Mouse (Mus musculus) myocyte (in vitro differentiated cells): ENCODE data around the gene Cmas. TPM values are rescaled to one million over a fixed set of nuclear protein-coding genes. Genes with fewer than 3 reads are reported as not detected.

ENCODE experiments used
- H3K27me3 ChIP-seq: one replicate; pipeline ENCODE4 v1.6.1; 2011; ENCODE audit not compliant: control insufficient read depth, insufficient read depth, insufficient read length
- H3K36me3 ChIP-seq: one replicate; pipeline ENCODE4 v1.6.1; 2011; ENCODE audit not compliant: control insufficient read depth, insufficient read depth
- H3K4me2 ChIP-seq: one replicate; pipeline ENCODE4 v1.6.1; 2011; ENCODE audit warnings: low read depth, control low read depth
- H3K4me3 ChIP-seq: one replicate; pipeline ENCODE4 v1.5.1; 2011; ENCODE audit warnings: mild to moderate bottlenecking, control low read depth, moderate library complexity
- H3K79me2 ChIP-seq: one replicate; pipeline ENCODE4 v1.6.1; 2011; ENCODE audit not compliant: control insufficient read depth, insufficient read depth
- H3ac ChIP-seq: one replicate; pipeline ENCODE4 v1.6.1; 2011; ENCODE audit not compliant: control insufficient read depth, insufficient read length
- CEBPB ChIP-seq: IDR thresholded peaks from 2 replicates; pipeline ENCODE4 v1.6.1; 2011; ENCODE audit warnings: mild to moderate bottlenecking, moderate library complexity; ENCODE audit not compliant: poor library complexity, insufficient read depth, severe bottlenecking
- E2F4 ChIP-seq: IDR thresholded peaks from one replicate; pipeline ENCODE4 v1.6.1; 2011; ENCODE audit warnings: mild to moderate bottlenecking, control low read depth, moderate library complexity; ENCODE audit not compliant: insufficient read depth
- MAX ChIP-seq: IDR thresholded peaks from one replicate; pipeline ENCODE4 v1.6.1; 2011; ENCODE audit warnings: low read depth, mild to moderate bottlenecking, control low read depth
- MYOD1 ChIP-seq, 3 experiments: IDR thresholded peaks; one replicate each; pipeline ENCODE4 v1.6.1; 2011; ENCODE audit warnings: control low read depth in 2 of 3, low read depth in 2 of 3, mild to moderate bottlenecking in 2 of 3, moderate library complexity in 1 of 3; ENCODE audit not compliant: insufficient read length in 2 of 3, control insufficient read depth in 1 of 3
- MYOG ChIP-seq, 3 experiments: IDR thresholded peaks; one replicate each; pipeline ENCODE4 v1.6.1; 2011; ENCODE audit warnings: control low read depth in 2 of 3, low read depth in 2 of 3, mild to moderate bottlenecking in 2 of 3; ENCODE audit not compliant: insufficient read length in 2 of 3, control insufficient read depth in 1 of 3, insufficient read depth in 1 of 3
- POLR2A ChIP-seq: IDR thresholded peaks from one replicate; pipeline ENCODE4 v1.6.1; 2011; ENCODE audit warnings: low read depth, mild to moderate bottlenecking, control low read depth, moderate library complexity; ENCODE audit not compliant: insufficient read length
- POLR2AphosphoS2 ChIP-seq: IDR thresholded peaks from one replicate; pipeline ENCODE4 v1.6.1; 2011; ENCODE audit warnings: low read depth, control low read depth; ENCODE audit not compliant: insufficient read length
- REST ChIP-seq: IDR thresholded peaks from one replicate; pipeline ENCODE4 v1.6.1; 2011; ENCODE audit warnings: mild to moderate bottlenecking, control low read depth, moderate library complexity; ENCODE audit not compliant: insufficient read depth, insufficient read length
- SRF ChIP-seq: IDR thresholded peaks from one replicate; pipeline ENCODE4 v1.6.1; 2011; ENCODE audit warnings: low read depth; ENCODE audit not compliant: control insufficient read depth, insufficient read length
- TCF12 ChIP-seq: IDR thresholded peaks from one replicate; pipeline ENCODE4 v1.6.1; 2011; ENCODE audit warnings: mild to moderate bottlenecking, control low read depth; ENCODE audit not compliant: poor library complexity, insufficient read depth, severe bottlenecking
- TCF3 ChIP-seq: IDR thresholded peaks from one replicate; pipeline ENCODE4 v1.6.1; 2011; ENCODE audit warnings: low read depth, control low read depth; ENCODE audit not compliant: insufficient read length
- USF1 ChIP-seq: IDR thresholded peaks from one replicate; pipeline ENCODE4 v1.6.1; 2011; ENCODE audit warnings: low read depth, mild to moderate bottlenecking, control low read depth, moderate library complexity
- polyA plus RNA-seq: library from polyadenylated mRNA; unstranded; fragments of >200 nt; fragmentation: generic; extraction: Trizol; gene quantifications from one replicate; pipeline ENCODE4 v1.2.1, GENCODE M21; 2012; ENCODE audit warnings: missing spikeins

The Cmas gene
- polyA plus RNA-seq, 1 experiment: 27.8 TPM

DNA sequence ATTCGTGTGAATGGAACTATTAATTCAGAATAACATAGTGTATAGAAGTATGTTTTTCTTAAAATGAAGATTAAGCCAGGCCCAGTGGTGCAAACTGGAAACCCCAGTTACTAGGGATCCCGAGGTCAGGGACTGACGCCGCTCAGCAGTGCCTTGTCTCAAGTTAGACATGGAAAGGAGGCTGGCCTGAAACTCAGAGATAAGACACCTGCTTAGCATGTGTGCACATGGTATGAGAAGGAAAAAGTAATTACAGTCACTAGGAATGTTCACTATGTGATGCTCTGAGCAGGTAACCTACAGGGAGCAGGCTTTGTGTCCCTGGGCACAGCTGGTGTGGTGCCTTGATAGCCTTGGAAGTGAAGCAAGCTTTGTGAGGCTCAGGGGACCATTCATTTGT is 15.2 kb downstream of the Cmas start:
- Histone ChIP-seq H3K79me2 (no peaks in the 10 kb centered on the region), H3K36me3 (peaks cover 8% of the 10 kb centered on the region), H3ac (no peak overlapping the region), H3K4me3 (no peak overlapping the region), H3K27me3 (no peaks in the 10 kb centered on the region), H3K4me2 (no peak overlapping the region)
- TF ChIP-seq SRF (no peak), TCF12 (no peak), POLR2AphosphoS2 (no peak), MYOD1 (IDR thresholded peaks at IDR 0.05; ENCODE audit: control insufficient read depth in 1 of 3, insufficient read length in 2 of 3, low read depth in 2 of 3) (no peak), TCF3 (no peak), E2F4 (no peak), CEBPB (no peak), MYOG (IDR thresholded peaks at IDR 0.05; ENCODE audit: control insufficient read depth in 1 of 3, insufficient read depth in 1 of 3, insufficient read length in 2 of 3, low read depth in 2 of 3) (no peak), USF1 (no peak), POLR2A (no peak), REST (no peak), MAX (no peak)

DNA sequence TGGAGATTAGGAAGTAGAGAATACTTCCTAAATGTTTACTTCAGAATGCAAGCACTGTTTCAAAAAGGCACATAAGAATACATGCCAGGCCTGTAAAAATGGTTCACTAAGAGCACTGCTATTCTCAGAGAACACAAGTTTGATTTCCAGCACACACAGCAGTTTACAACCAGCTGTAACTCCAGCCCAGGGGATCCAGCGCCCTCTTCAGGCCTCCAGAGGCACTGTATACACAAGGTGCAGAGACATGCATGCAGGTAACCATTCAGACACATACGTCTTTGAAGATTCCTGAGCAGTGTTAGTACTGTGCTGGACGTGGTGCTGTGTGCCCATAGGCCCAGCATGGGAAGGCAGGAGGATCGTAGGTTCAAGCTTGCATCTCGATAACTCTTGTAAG is 17.1 kb downstream of the Cmas start:
- H3K27me3 ChIP-seq: no peaks in the 10 kb centered on the region
- H3K4me2 ChIP-seq: no peak overlapping the region
- no peak overlapping the region for H3ac ChIP-seq
- no peaks in the 10 kb centered on the region for H3K79me2 ChIP-seq
- no peak for TF ChIP-seq REST
- no peak for TF ChIP-seq POLR2A
- TF ChIP-seq MAX: no peak
- TF ChIP-seq SRF: no peak
- TF ChIP-seq E2F4: no peak
- TF ChIP-seq POLR2AphosphoS2: no peak
- TF ChIP-seq TCF12: no peak
- no peak for TF ChIP-seq TCF3
- no peak for TF ChIP-seq MYOD1 (IDR thresholded peaks at IDR 0.05; ENCODE audit: control insufficient read depth in 1 of 3, insufficient read length in 2 of 3, low read depth in 2 of 3)
- no peak for TF ChIP-seq MYOG (IDR thresholded peaks at IDR 0.05; ENCODE audit: control insufficient read depth in 1 of 3, insufficient read depth in 1 of 3, insufficient read length in 2 of 3, low read depth in 2 of 3)
- TF ChIP-seq USF1: no peak
- no peak for TF ChIP-seq CEBPB
- H3K36me3 ChIP-seq: peaks cover 8% of the 10 kb centered on the region
- H3K4me3 ChIP-seq: no peak overlapping the region

DNA sequence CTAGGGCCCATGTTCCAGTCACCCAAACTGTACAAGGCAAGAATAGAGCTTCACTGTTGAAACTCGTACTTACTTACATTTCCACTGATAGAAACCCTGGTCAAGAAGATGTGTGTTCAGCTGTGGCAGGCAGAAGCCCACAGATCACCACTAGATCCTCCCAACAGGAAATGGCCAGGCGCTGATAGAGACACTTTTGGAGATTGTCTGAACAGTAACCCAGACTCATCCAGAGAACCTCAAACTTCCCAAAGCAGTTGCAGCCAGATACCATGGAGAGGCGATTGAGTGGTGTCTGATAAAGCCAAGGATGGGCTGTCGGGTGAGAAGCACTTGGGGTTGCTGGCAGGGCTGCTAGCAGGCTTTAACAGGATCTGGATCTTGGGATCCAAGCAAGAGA is 20.4 kb downstream of the Cmas start:
- no peaks in the 10 kb centered on the region for H3K27me3 ChIP-seq
- no peak overlapping the region for H3ac ChIP-seq
- H3K4me3 ChIP-seq: no peak overlapping the region
- TF ChIP-seq USF1: no peak
- no peak for TF ChIP-seq POLR2A
- no peak for TF ChIP-seq SRF
- TF ChIP-seq TCF3: no peak
- TF ChIP-seq REST: no peak
- TF ChIP-seq POLR2AphosphoS2: no peak
- TF ChIP-seq CEBPB: no peak
- TF ChIP-seq MYOG (IDR thresholded peaks at IDR 0.05; ENCODE audit: control insufficient read depth in 1 of 3, insufficient read depth in 1 of 3, insufficient read length in 2 of 3, low read depth in 2 of 3): no peak
- no peak for TF ChIP-seq MYOD1 (IDR thresholded peaks at IDR 0.05; ENCODE audit: control insufficient read depth in 1 of 3, insufficient read length in 2 of 3, low read depth in 2 of 3)
- no peak for TF ChIP-seq TCF12
- no peak overlapping the region for H3K4me2 ChIP-seq
- no peaks in the 10 kb centered on the region for H3K79me2 ChIP-seq
- peaks cover 6% of the 10 kb centered on the region for H3K36me3 ChIP-seq

DNA sequence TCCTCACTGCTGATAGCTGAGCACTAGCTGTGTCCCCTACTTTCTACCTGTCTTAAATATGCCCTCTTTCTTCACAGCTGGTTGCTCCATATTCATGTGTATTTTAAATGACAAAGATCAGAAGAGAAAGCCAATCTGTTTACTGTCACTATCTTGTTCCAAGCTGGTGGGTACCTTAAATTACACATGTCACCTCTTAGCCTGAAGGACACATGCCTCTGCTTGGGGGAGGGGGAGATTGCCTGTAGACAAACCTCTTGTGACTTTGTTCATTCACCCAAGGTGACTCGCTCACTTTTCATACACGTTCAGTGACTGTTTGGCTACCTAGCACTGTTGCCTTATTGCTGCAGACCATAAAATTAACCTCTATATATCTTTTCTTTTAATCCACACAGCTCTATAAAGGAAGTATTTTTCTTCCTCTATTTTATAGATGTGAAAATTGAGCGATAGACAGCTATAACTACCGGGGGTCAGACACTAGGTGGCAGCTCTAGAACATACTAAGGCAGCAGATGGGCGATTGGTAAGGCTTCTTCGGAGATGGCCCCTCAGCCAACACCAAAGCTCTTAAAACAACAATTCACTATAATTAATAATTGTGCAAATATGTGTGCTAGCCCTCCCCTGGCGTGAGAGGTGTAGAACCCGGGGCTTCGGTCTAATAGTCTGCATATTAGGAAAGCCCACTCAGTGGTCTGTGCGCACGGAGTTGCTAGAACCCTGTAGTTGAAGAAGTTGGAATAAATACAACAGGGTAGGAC is 22.7 kb downstream of the Cmas start:
- no peaks in the 10 kb centered on the region for H3K79me2 ChIP-seq
- H3ac ChIP-seq: no peak overlapping the region
- H3K27me3 ChIP-seq: no peaks in the 10 kb centered on the region
- TF ChIP-seq E2F4 (no peak), MYOG (IDR thresholded peaks at IDR 0.05; ENCODE audit: control insufficient read depth in 1 of 3, insufficient read depth in 1 of 3, insufficient read length in 2 of 3, low read depth in 2 of 3) (no peak), TCF3 (no peak), REST (no peak), SRF (no peak), MAX (no peak), TCF12 (no peak), CEBPB (no peak), MYOD1 (IDR thresholded peaks at IDR 0.05; ENCODE audit: control insufficient read depth in 1 of 3, insufficient read length in 2 of 3, low read depth in 2 of 3) (no peak), USF1 (no peak), POLR2AphosphoS2 (no peak), POLR2A (no peak)
- H3K4me3 ChIP-seq: no peak overlapping the region
- no peak overlapping the region for H3K4me2 ChIP-seq
- H3K36me3 ChIP-seq: no peaks in the 10 kb centered on the region
